Mouse (Mus musculus) myocyte (in vitro differentiated cells): ENCODE measurements around the gene Snx29. TPM values are rescaled to one million over a fixed set of nuclear protein-coding genes. Genes with fewer than 3 reads are reported as not detected.

Experiments used
- H3K27me3 ChIP-seq: one replicate; pipeline ENCODE4 v1.6.1; 2011; ENCODE audit not compliant: control insufficient read depth, insufficient read depth, insufficient read length
- H3K36me3 ChIP-seq: one replicate; pipeline ENCODE4 v1.6.1; 2011; ENCODE audit not compliant: control insufficient read depth, insufficient read depth
- H3K4me2 ChIP-seq: one replicate; pipeline ENCODE4 v1.6.1; 2011; ENCODE audit warnings: low read depth, control low read depth
- H3K4me3 ChIP-seq: one replicate; pipeline ENCODE4 v1.5.1; 2011; ENCODE audit warnings: mild to moderate bottlenecking, control low read depth, moderate library complexity
- H3K79me2 ChIP-seq: one replicate; pipeline ENCODE4 v1.6.1; 2011; ENCODE audit not compliant: control insufficient read depth, insufficient read depth
- H3ac ChIP-seq: one replicate; pipeline ENCODE4 v1.6.1; 2011; ENCODE audit not compliant: control insufficient read depth, insufficient read length
- CEBPB ChIP-seq: IDR thresholded peaks from 2 replicates; pipeline ENCODE4 v1.6.1; 2011; ENCODE audit warnings: mild to moderate bottlenecking, moderate library complexity; ENCODE audit not compliant: poor library complexity, insufficient read depth, severe bottlenecking
- E2F4 ChIP-seq: IDR thresholded peaks from one replicate; pipeline ENCODE4 v1.6.1; 2011; ENCODE audit warnings: mild to moderate bottlenecking, control low read depth, moderate library complexity; ENCODE audit not compliant: insufficient read depth
- MAX ChIP-seq: IDR thresholded peaks from one replicate; pipeline ENCODE4 v1.6.1; 2011; ENCODE audit warnings: low read depth, mild to moderate bottlenecking, control low read depth
- MYOD1 ChIP-seq, 3 experiments: IDR thresholded peaks; one replicate each; pipeline ENCODE4 v1.6.1; 2011; ENCODE audit warnings: control low read depth in 2 of 3, low read depth in 2 of 3, mild to moderate bottlenecking in 2 of 3, moderate library complexity in 1 of 3; ENCODE audit not compliant: insufficient read length in 2 of 3, control insufficient read depth in 1 of 3
- MYOG ChIP-seq, 3 experiments: IDR thresholded peaks; one replicate each; pipeline ENCODE4 v1.6.1; 2011; ENCODE audit warnings: control low read depth in 2 of 3, low read depth in 2 of 3, mild to moderate bottlenecking in 2 of 3; ENCODE audit not compliant: insufficient read length in 2 of 3, control insufficient read depth in 1 of 3, insufficient read depth in 1 of 3
- POLR2A ChIP-seq: IDR thresholded peaks from one replicate; pipeline ENCODE4 v1.6.1; 2011; ENCODE audit warnings: low read depth, mild to moderate bottlenecking, control low read depth, moderate library complexity; ENCODE audit not compliant: insufficient read length
- POLR2AphosphoS2 ChIP-seq: IDR thresholded peaks from one replicate; pipeline ENCODE4 v1.6.1; 2011; ENCODE audit warnings: low read depth, control low read depth; ENCODE audit not compliant: insufficient read length
- REST ChIP-seq: IDR thresholded peaks from one replicate; pipeline ENCODE4 v1.6.1; 2011; ENCODE audit warnings: mild to moderate bottlenecking, control low read depth, moderate library complexity; ENCODE audit not compliant: insufficient read depth, insufficient read length
- SRF ChIP-seq: IDR thresholded peaks from one replicate; pipeline ENCODE4 v1.6.1; 2011; ENCODE audit warnings: low read depth; ENCODE audit not compliant: control insufficient read depth, insufficient read length
- TCF12 ChIP-seq: IDR thresholded peaks from one replicate; pipeline ENCODE4 v1.6.1; 2011; ENCODE audit warnings: mild to moderate bottlenecking, control low read depth; ENCODE audit not compliant: poor library complexity, insufficient read depth, severe bottlenecking
- TCF3 ChIP-seq: IDR thresholded peaks from one replicate; pipeline ENCODE4 v1.6.1; 2011; ENCODE audit warnings: low read depth, control low read depth; ENCODE audit not compliant: insufficient read length
- USF1 ChIP-seq: IDR thresholded peaks from one replicate; pipeline ENCODE4 v1.6.1; 2011; ENCODE audit warnings: low read depth, mild to moderate bottlenecking, control low read depth, moderate library complexity
- polyA plus RNA-seq: library from polyadenylated mRNA; unstranded; fragments of >200 nt; fragmentation: generic; extraction: Trizol; gene quantifications from one replicate; pipeline ENCODE4 v1.2.1, GENCODE M21; 2012; ENCODE audit warnings: missing spikeins

The Snx29 gene
- polyA plus RNA-seq, 1 experiment = 1.7 TPM

DNA sequence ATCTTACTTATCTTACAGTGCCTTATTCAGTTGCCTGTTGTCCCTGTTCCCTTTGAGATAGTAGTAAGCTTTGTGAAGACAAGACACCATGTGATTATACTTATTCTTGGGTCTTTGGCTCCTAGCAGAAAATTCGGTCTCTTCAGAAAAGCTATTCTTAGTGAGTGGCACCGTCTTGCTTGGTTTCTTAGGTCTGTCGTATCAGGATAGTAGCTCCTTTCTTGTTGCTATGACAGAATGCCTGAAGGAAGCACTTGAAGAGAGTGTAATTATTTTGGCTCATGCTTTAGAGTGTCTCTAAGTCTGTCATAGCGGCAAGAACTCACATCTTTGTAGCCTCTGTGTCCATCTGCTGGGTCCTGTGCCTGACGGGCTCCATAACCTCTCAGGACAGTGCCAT, 57.3 kb downstream of the Snx29 start:
- Histone ChIP-seq H3K27me3 (no peaks in the 10 kb centered on the region), H3K4me2 (no peak overlapping the region), H3K36me3 (no peaks in the 10 kb centered on the region), H3K79me2 (no peaks in the 10 kb centered on the region), H3ac (no peak overlapping the region), H3K4me3 (no peak overlapping the region)
- TF ChIP-seq CEBPB (no peak), MYOD1 (IDR thresholded peaks at IDR 0.05; ENCODE audit: control insufficient read depth in 1 of 3, insufficient read length in 2 of 3, low read depth in 2 of 3) (no peak), USF1 (no peak), TCF12 (no peak), REST (no peak), POLR2A (no peak), TCF3 (no peak), SRF (no peak), MAX (no peak), POLR2AphosphoS2 (no peak)

DNA sequence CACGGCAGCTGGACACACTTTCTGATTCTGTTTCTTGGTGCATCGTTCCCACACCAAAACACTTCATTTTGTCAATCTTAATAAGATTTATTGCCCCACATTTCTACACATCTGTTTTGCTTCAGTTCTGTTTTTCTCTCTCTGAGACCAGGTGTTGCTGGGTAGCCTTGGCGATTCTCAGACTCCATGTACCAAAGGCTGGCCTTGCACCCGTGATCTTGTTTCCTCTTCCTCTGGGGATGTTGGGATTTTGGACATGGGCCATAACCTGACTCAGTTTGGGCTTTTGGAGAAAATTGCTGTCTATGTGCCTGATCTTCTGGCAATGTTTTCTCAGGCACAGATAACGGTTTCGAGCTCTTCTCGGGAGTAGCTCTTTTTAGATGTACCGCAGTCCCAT, 58.2 kb downstream of the Snx29 start:
- no peaks in the 10 kb centered on the region for H3K79me2 ChIP-seq
- no peaks in the 10 kb centered on the region for H3K27me3 ChIP-seq
- H3K4me3 ChIP-seq = no peak overlapping the region
- no peaks in the 10 kb centered on the region for H3K36me3 ChIP-seq
- H3ac ChIP-seq = no peak overlapping the region
- TF ChIP-seq REST = no peak
- H3K4me2 ChIP-seq = no peak overlapping the region

DNA sequence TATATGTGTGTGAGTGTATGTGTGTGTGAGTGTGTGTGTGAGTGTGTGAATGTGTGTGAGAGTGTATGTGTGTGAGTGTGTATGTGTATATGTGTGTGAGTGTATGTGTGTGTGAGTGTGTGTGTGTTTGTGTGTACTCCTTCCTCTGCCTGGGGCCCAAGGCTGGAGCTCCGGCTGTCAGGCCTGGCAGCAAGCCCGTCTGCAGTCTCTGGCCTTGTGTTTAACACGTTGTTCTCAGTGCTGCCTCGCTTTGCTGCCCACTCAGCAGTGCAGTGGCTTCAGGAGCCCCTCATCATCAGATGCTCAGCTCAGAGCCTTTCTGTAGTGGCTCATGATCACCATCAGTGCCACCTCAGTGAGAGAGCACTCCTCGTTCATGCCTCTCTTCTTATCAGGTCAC, 61.7 kb downstream of the Snx29 start:
- Histone ChIP-seq H3ac (no peak overlapping the region), H3K4me3 (no peak overlapping the region), H3K36me3 (no peaks in the 10 kb centered on the region), H3K4me2 (no peak overlapping the region), H3K79me2 (no peaks in the 10 kb centered on the region), H3K27me3 (no peaks in the 10 kb centered on the region)
- TF ChIP-seq E2F4 (no peak), MYOG (IDR thresholded peaks at IDR 0.05; ENCODE audit: control insufficient read depth in 1 of 3, insufficient read depth in 1 of 3, insufficient read length in 2 of 3, low read depth in 2 of 3) (no peak), POLR2A (no peak), TCF12 (no peak), USF1 (no peak), REST (no peak), SRF (no peak), POLR2AphosphoS2 (no peak), MYOD1 (IDR thresholded peaks at IDR 0.05; ENCODE audit: control insufficient read depth in 1 of 3, insufficient read length in 2 of 3, low read depth in 2 of 3) (no peak), TCF3 (no peak), MAX (no peak), CEBPB (no peak)

DNA sequence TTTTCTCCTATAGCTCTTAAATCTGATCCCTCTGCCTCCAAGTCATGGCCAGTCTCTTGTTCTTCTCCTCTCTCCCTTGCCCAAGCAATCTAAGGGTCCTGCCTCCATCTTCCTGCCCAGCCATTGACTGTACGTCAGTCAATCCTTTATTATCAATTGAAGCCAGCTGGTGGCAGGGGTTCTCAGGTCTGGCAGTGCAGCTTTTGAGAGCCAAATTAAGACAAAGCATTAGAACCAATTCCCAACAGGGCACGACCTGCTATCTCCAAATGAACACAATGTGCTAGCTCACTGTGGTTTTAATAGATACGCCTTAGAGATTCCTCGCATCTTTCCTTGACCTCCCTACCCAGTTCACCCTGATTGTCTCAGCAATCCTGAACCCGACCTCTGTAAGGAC, 62.4 kb downstream of the Snx29 start:
- Histone ChIP-seq H3ac (no peak overlapping the region), H3K4me2 (no peak overlapping the region), H3K4me3 (no peak overlapping the region), H3K36me3 (no peaks in the 10 kb centered on the region), H3K27me3 (no peaks in the 10 kb centered on the region), H3K79me2 (no peaks in the 10 kb centered on the region)
- TF ChIP-seq REST (no peak), TCF3 (no peak), E2F4 (no peak), TCF12 (no peak), POLR2A (no peak), MYOD1 (IDR thresholded peaks at IDR 0.05; ENCODE audit: control insufficient read depth in 1 of 3, insufficient read length in 2 of 3, low read depth in 2 of 3) (no peak)

DNA sequence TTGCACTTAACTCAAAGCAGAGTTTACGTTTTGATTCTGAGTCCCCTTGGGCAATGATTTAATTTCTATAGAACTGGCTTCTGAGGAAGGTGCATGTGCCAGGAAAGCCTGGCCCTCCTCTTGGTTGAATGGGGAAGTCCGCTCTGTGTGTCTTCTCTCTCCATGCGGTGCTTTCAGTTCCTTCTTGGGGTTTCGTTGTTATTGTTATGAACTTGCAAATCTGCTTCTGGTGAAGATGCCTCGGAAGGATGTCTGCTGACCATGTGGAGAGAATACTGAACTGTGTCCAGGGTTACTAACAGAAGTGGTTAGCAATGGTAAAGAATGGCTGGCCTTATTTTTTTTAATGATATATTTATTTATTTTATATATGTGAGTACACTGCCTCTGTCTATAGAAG, 63.1 kb downstream of the Snx29 start:
- no peaks in the 10 kb centered on the region for H3K79me2 ChIP-seq
- H3K36me3 ChIP-seq = no peaks in the 10 kb centered on the region
- no peak overlapping the region for H3K4me3 ChIP-seq
- no peak overlapping the region for H3ac ChIP-seq
- no peaks in the 10 kb centered on the region for H3K27me3 ChIP-seq
- TF ChIP-seq POLR2AphosphoS2 (no peak), USF1 (no peak), E2F4 (no peak)
- no peak overlapping the region for H3K4me2 ChIP-seq

DNA sequence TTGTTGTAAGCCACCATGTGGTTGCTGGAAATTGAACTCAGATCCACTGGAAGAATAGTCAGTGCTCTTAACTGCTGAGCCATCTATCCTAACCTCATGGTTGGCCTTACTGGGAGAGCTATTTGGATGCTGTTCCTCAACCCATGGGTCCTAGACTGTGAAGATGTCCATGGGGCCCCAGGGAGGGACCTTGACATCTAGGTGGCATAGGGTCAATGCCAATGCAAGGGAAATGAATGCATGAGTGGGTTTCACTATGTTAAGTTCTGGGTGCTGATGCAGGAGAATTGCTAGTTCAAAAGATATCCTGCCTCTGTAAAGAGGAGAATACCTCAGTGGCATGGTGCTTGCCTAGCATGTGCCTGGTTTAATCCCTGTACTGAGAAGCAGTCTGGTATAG, 63.5 kb downstream of the Snx29 start:
- H3ac ChIP-seq = no peak overlapping the region
- H3K36me3 ChIP-seq = no peaks in the 10 kb centered on the region
- no peaks in the 10 kb centered on the region for H3K79me2 ChIP-seq
- no peak overlapping the region for H3K4me3 ChIP-seq
- TF ChIP-seq TCF3 = no peak
- TF ChIP-seq USF1 = no peak
- TF ChIP-seq E2F4 = no peak
- TF ChIP-seq CEBPB = no peak
- TF ChIP-seq TCF12 = no peak
- TF ChIP-seq MAX = no peak
- TF ChIP-seq REST = no peak
- TF ChIP-seq MYOG (IDR thresholded peaks at IDR 0.05; ENCODE audit: control insufficient read depth in 1 of 3, insufficient read depth in 1 of 3, insufficient read length in 2 of 3, low read depth in 2 of 3) = no peak
- no peak for TF ChIP-seq POLR2AphosphoS2
- TF ChIP-seq SRF = no peak
- no peak for TF ChIP-seq MYOD1 (IDR thresholded peaks at IDR 0.05; ENCODE audit: control insufficient read depth in 1 of 3, insufficient read length in 2 of 3, low read depth in 2 of 3)
- TF ChIP-seq POLR2A = no peak
- no peaks in the 10 kb centered on the region for H3K27me3 ChIP-seq
- no peak overlapping the region for H3K4me2 ChIP-seq
